Mouse (Mus musculus) midbrain, embryonic 13.5 days (tissue): ENCODE data around the gene Cmtm7. TPM values are rescaled to one million over a fixed set of nuclear protein-coding genes. Genes with fewer than 3 reads are reported as not detected.

Experiments used
- polyA plus RNA-seq: library from polyadenylated mRNA; unstranded; fragments of >200 nt; fragmentation: Nextera tagmentation; extraction: Ambion mirVana; gene quantifications from 2 replicates; pipeline ENCODE4 v1.2.1, GENCODE M21; 2015

Gene Cmtm7
- polyA plus RNA-seq, 1 experiment from 2014 or later: 21.1 TPM

Other genes with a start within 250 kb of the Cmtm7 start
- 0.30 and 0.32 TPM in 2 replicates for gene Trim71, start 217.5 kb downstream of the Cmtm7 start, polyA plus RNA-seq
- gene Cnot10, start 141.7 kb downstream of the Cmtm7 start, polyA plus RNA-seq: 59.5 and 63.4 TPM in 2 replicates
- gene Dync1li1, start 93.1 kb downstream of the Cmtm7 start, polyA plus RNA-seq: 149 and 150 TPM in 2 replicates
- gene Cmtm6, start 50.7 kb downstream of the Cmtm7 start, polyA plus RNA-seq: 19.0 TPM in 2 replicates
- gene Cmtm8, start 62.3 kb upstream of the Cmtm7 start, polyA plus RNA-seq: 7.7 and 9.1 TPM in 2 replicates
- 17.1 and 18.2 TPM in 2 replicates for gene Gpd1l, start 152.1 kb upstream of the Cmtm7 start, polyA plus RNA-seq
- gene Osbpl10, start 196.7 kb upstream of the Cmtm7 start, polyA plus RNA-seq: 1.6 and 1.9 TPM in 2 replicates
- 257 and 322 TPM in 2 replicates for gene Rps27rt, start 200.9 kb upstream of the Cmtm7 start, polyA plus RNA-seq